Mouse (Mus musculus): ENCODE results near the gene Tomm40l. TPM values are rescaled to one million over a fixed set of nuclear protein-coding genes. Genes with fewer than 3 reads are reported as not detected.

Tomm40l gene
- polyA plus RNA-seq, 1 experiment from 2014 or later = 44.8 TPM

DNA sequence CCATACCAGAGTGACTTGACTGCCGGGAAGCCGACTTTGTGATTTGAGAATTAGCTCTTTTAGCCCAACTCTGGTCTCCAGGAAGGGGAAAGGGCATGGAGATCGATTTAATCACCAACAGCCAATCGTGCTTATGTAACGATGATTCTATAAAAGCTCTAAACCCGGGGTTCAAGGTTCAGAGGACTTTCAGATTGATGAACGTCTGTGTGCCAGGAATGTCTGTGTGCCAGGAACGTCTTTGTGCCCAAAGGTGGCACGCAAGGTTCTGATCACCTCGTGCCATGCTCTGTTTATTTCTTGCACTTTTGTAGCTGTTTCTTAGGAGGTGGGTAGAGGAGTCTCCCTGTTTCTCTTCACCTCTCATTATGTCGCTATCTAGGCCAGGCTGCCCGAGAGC is 53.4 kb downstream of the Tomm40l start:
- Histone ChIP-seq H3K27me3 (replicated peaks) (no peaks in the 10 kb centered on the region), H3K9ac (no peak overlapping the region), H3K4me1 (peaks cover 14% of the 10 kb centered on the region), H3K4me2 (no peak overlapping the region), H3K27ac (replicated peaks) (no peak overlapping the region), H3K36me3 (peaks cover 7% of the 10 kb centered on the region), H3K9me3 (no peaks in the 10 kb centered on the region), H3K4me3 (no peak overlapping the region)
- ATAC-seq (ENCODE audit: extremely low read depth, insufficient number of reproducible peaks, low FRiP score, low TSS enrichment) = no peak
- 79% methylated on average over 12 of the region's 12 CpGs for WGBS

Other genes starting within 250 kb of the Tomm40l start
- gene Fcgr2b, start 246.0 kb downstream of the Tomm40l start, polyA plus RNA-seq (2015; fragmentation: Nextera tagmentation; extraction: Ambion mirVana) = 0.27 and 0.76 TPM in 2 replicates
- 0.37 and 0.85 TPM in 2 replicates for gene Fcgr4, start 203.6 kb downstream of the Tomm40l start, polyA plus RNA-seq (2015; fragmentation: Nextera tagmentation; extraction: Ambion mirVana)
- gene Fcgr3, start 157.6 kb downstream of the Tomm40l start, polyA plus RNA-seq (2015; fragmentation: Nextera tagmentation; extraction: Ambion mirVana) = 6.9 and 9.1 TPM in 2 replicates
- 2.8 TPM in 2 replicates for gene Cfap126, start 108.6 kb downstream of the Tomm40l start, polyA plus RNA-seq (2015; fragmentation: Nextera tagmentation; extraction: Ambion mirVana)
- gene Sdhc, start 71.9 kb downstream of the Tomm40l start, polyA plus RNA-seq (2015; fragmentation: Nextera tagmentation; extraction: Ambion mirVana) = 457 and 493 TPM in 2 replicates
- 0.33 and 0.36 TPM in 2 replicates for gene Mpz, start 71.8 kb downstream of the Tomm40l start, polyA plus RNA-seq (2015; fragmentation: Nextera tagmentation; extraction: Ambion mirVana)
- gene Pcp4l1, start 26.2 kb downstream of the Tomm40l start, polyA plus RNA-seq (2015; fragmentation: Nextera tagmentation; extraction: Ambion mirVana) = 38.3 and 39.3 TPM in 2 replicates
- gene Nr1i3, start 8.5 kb downstream of the Tomm40l start, polyA plus RNA-seq (2015; fragmentation: Nextera tagmentation; extraction: Ambion mirVana) = 0.25 and 0.36 TPM in 2 replicates
- 21.9 and 119 TPM in 2 replicates for gene Apoa2, start 2.5 kb upstream of the Tomm40l start, polyA plus RNA-seq (2015; fragmentation: Nextera tagmentation; extraction: Ambion mirVana)
- gene Fcer1g, start 11.9 kb upstream of the Tomm40l start, polyA plus RNA-seq (2015; fragmentation: Nextera tagmentation; extraction: Ambion mirVana) = 29.5 and 33.1 TPM in 2 replicates
- 3.5 and 3.6 TPM in 2 replicates for gene Adamts4, start 27.9 kb upstream of the Tomm40l start, polyA plus RNA-seq (2015; fragmentation: Nextera tagmentation; extraction: Ambion mirVana)
- 424 and 495 TPM in 2 replicates for gene Ndufs2, start 28.9 kb upstream of the Tomm40l start, polyA plus RNA-seq (2015; fragmentation: Nextera tagmentation; extraction: Ambion mirVana)
- gene B4galt3, start 47.8 kb upstream of the Tomm40l start, polyA plus RNA-seq (2015; fragmentation: Nextera tagmentation; extraction: Ambion mirVana) = 54.6 and 55.1 TPM in 2 replicates
- gene Ppox, start 58.7 kb upstream of the Tomm40l start, polyA plus RNA-seq (2015; fragmentation: Nextera tagmentation; extraction: Ambion mirVana) = 36.1 and 42.1 TPM in 2 replicates
- 48.4 and 52.2 TPM in 2 replicates for gene Usp21, start 65.5 kb upstream of the Tomm40l start, polyA plus RNA-seq (2015; fragmentation: Nextera tagmentation; extraction: Ambion mirVana)
- gene Ufc1, start 72.5 kb upstream of the Tomm40l start, polyA plus RNA-seq (2015; fragmentation: Nextera tagmentation; extraction: Ambion mirVana) = 77.2 and 89.6 TPM in 2 replicates
- 34.6 and 37.6 TPM in 2 replicates for gene Dedd, start 106.6 kb upstream of the Tomm40l start, polyA plus RNA-seq (2015; fragmentation: Nextera tagmentation; extraction: Ambion mirVana)
- gene Nit1, start 123.1 kb upstream of the Tomm40l start, polyA plus RNA-seq (2015; fragmentation: Nextera tagmentation; extraction: Ambion mirVana) = 34.8 and 36.9 TPM in 2 replicates
- 85.4 and 97.8 TPM in 2 replicates for gene Pfdn2, start 123.2 kb upstream of the Tomm40l start, polyA plus RNA-seq (2015; fragmentation: Nextera tagmentation; extraction: Ambion mirVana)
- gene Klhdc9, start 138.3 kb upstream of the Tomm40l start, polyA plus RNA-seq (2015; fragmentation: Nextera tagmentation; extraction: Ambion mirVana) = 0.65 and 0.76 TPM in 2 replicates
- gene Nectin4, start 147.6 kb upstream of the Tomm40l start, polyA plus RNA-seq (2015; fragmentation: Nextera tagmentation; extraction: Ambion mirVana) = 0.23 and 0.27 TPM in 2 replicates
- 0.78 and 0.92 TPM in 2 replicates for gene Arhgap30, start 166.4 kb upstream of the Tomm40l start, polyA plus RNA-seq (2015; fragmentation: Nextera tagmentation; extraction: Ambion mirVana)
- 52.1 and 53.3 TPM in 2 replicates for gene Usf1, start 188.8 kb upstream of the Tomm40l start, polyA plus RNA-seq (2015; fragmentation: Nextera tagmentation; extraction: Ambion mirVana)
- 3.1 and 3.6 TPM in 2 replicates for gene Tstd1, start 196.4 kb upstream of the Tomm40l start, polyA plus RNA-seq (2015; fragmentation: Nextera tagmentation; extraction: Ambion mirVana)
- 61.8 and 66.1 TPM in 2 replicates for gene F11r, start 215.0 kb upstream of the Tomm40l start, polyA plus RNA-seq (2015; fragmentation: Nextera tagmentation; extraction: Ambion mirVana)